Mouse (Mus musculus) adipocyte (in vitro differentiated cells): Measurements from ENCODE around the gene Npm1.

Source experiments
- DNase-seq: peaks from one replicate; pipeline ENCODE4 v3.0.0-alpha.2; 2016; ENCODE audit warnings: low spot score

Gene Npm1

GRCm38 (mm10) chr11:33162998-33163506 lies at the start of gene Npm1:
Npm1 (minus strand) TSS chr11:33163206.
- peak; percentile 100 for DNase-seq

- DNase-seq = no peak
These were observed 44.4 kb upstream of the Npm1 start for GRCm38 (mm10) chr11:33207411-33207810.

- no peak for DNase-seq
These were observed 42.0 kb upstream of the Npm1 start for GRCm38 (mm10) chr11:33204966-33205365.

GRCm38 (mm10) chr11:33204329-33204705 lies 41.3 kb upstream of the Npm1 start:
- DNase-seq = no peak

GRCm38 (mm10) chr11:33203383-33204328 lies 40.6 kb upstream of the Npm1 start, which contains the start of gene Tlx3:
Tlx3 (minus strand) TSS chr11:33203589.
- DNase-seq = no peak

GRCm38 (mm10) chr11:33202972-33203371 lies 40.0 kb upstream of the Npm1 start:
- no peak for DNase-seq

GRCm38 (mm10) chr11:33202296-33202695 lies 39.3 kb upstream of the Npm1 start:
- no peak for DNase-seq

GRCm38 (mm10) chr11:33201626-33202010 lies 38.6 kb upstream of the Npm1 start:
- no peak for DNase-seq

GRCm38 (mm10) chr11:33200764-33201625 lies 38.0 kb upstream of the Npm1 start:
- DNase-seq = no peak

GRCm38 (mm10) chr11:33199906-33200763 lies 37.1 kb upstream of the Npm1 start:
- DNase-seq = no peak

GRCm38 (mm10) chr11:33199117-33199514 lies 36.1 kb upstream of the Npm1 start:
- DNase-seq = no peak

GRCm38 (mm10) chr11:33198351-33199116 lies 35.5 kb upstream of the Npm1 start:
- no peak for DNase-seq

GRCm38 (mm10) chr11:33197673-33198072 lies 34.7 kb upstream of the Npm1 start:
- no peak for DNase-seq

- DNase-seq = no peak
These were observed 34.1 kb upstream of the Npm1 start for GRCm38 (mm10) chr11:33197133-33197514.

- no peak for DNase-seq
These were observed 33.6 kb upstream of the Npm1 start for GRCm38 (mm10) chr11:33196447-33197132.

- no peak for DNase-seq
These were observed 32.8 kb upstream of the Npm1 start for GRCm38 (mm10) chr11:33195531-33196446.

- no peak for DNase-seq
These were observed 32.1 kb upstream of the Npm1 start for GRCm38 (mm10) chr11:33195061-33195460.

GRCm38 (mm10) chr11:33193695-33194094 lies 30.7 kb upstream of the Npm1 start:
- DNase-seq = no peak

- DNase-seq = no peak
These were observed 18.8 kb upstream of the Npm1 start for GRCm38 (mm10) chr11:33181804-33182203.
